Mouse (Mus musculus): ENCODE data around the gene Sucla2. TPM values are rescaled to one million over a fixed set of nuclear protein-coding genes. Genes with fewer than 3 reads are reported as not detected.
A peak's percentile ranks its signal among the peaks of the same experiment; 100 is the strongest.

The Sucla2 gene
- polyA plus RNA-seq, 2 experiments, result 22.0 to 54.5 TPM

DNA sequence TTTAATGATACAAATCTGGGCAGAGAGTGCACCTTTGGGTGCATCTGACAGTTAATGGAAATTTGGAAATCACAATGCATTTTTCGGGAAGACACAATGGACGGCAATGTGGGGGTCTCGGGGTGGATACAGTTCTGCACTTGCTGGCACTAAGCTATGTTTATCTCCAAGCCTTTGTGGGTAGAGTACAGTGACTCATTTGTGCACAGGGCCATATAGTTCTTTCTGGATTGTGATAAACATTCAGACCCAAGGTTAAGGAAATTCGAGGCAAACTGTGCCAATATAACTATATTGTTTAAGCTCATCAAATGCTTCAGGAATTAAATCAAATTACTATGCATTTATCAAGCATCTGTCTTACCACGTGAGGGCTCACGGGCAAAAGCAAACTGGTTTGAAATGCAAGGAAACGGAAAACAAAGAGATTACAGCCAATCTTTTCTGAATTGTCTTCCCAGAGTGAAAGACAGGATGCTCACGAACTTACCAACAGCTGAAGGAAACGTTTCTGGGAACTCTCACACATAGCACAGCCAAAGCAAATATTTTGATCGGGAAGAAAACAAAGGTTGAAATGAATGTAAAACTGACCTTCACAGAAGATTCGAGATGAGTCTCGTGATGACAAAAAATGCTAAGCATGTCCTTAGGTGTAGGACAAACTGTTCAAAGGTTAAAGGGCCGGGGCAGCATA lies 21.7 kb upstream of the Sucla2 start:
- Histone ChIP-seq H3K9me3 (ENCODE audit: control insufficient read depth, low read length) (no peaks in the 10 kb centered on the region), H3K36me3 (replicated peaks; ENCODE audit: control insufficient read depth, insufficient read depth, low read depth) (no peaks in the 10 kb centered on the region), H3K27me3 (ENCODE audit: control insufficient read depth, insufficient read depth, low read length) (no peaks in the 10 kb centered on the region), H3K9ac (replicated peaks) (no peak overlapping the region), H3K4me1 (replicated peaks; ENCODE audit: control insufficient read depth in 2 of 2, insufficient read depth in 2 of 2, low read length in 1 of 2) (peaks cover 0 to 12% of the 10 kb centered on the region in 2 experiments; a peak in 2 of 4 replicates), H3K27ac (no peak overlapping the region), H3K4me3 (ENCODE audit: insufficient read depth in 1 of 2, low read depth in 2 of 2, low read length in 2 of 2) (no peak overlapping the region), H3K4me2 (ENCODE audit: low read depth) (no peak overlapping the region)
- DNase-seq (ENCODE audit: low read depth in 3 of 3, low spot score in 3 of 3), result no peak
- ATAC-seq (ENCODE audit: insufficient read depth), result no peak
- TF ChIP-seq CTCF (IDR thresholded peaks at IDR 0.05; ENCODE audit: low read depth) (no peak), EP300 (IDR thresholded peaks at IDR 0.05; ENCODE audit: low read depth) (no peak)
- 38% methylated on average over 13 of the region's 13 CpGs for WGBS (ENCODE audit: insufficient replicate concordance)

DNA sequence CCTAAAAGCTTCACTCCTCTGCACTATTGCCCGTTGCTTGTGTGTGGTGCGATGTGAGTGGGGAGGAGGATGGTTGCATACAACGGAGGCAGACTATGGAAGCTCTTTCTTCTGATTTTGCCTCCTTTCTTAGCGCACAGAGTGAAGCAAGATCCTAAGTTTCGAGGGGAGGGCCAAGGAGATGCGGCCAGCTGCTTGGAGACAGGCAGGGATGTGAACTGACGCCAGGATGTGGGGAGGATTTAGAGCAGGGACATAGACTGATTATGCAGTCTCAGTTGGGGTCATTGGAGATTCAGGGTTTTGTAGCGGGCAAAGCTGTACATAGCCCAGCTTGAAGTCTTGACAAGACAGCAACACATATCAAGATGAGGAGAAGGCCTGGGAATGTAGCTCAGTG lies 18.8 kb upstream of the Sucla2 start:
- no peak overlapping the region for H3K9ac ChIP-seq (replicated peaks)
- no peak overlapping the region for H3K4me2 ChIP-seq (ENCODE audit: low read depth)
- no peak for ATAC-seq (ENCODE audit: insufficient read depth)
- TF ChIP-seq EP300 (IDR thresholded peaks at IDR 0.05; ENCODE audit: low read depth), result no peak
- H3K9me3 ChIP-seq (ENCODE audit: control insufficient read depth, low read length), result no peaks in the 10 kb centered on the region
- no peaks in the 10 kb centered on the region for H3K36me3 ChIP-seq (replicated peaks; ENCODE audit: control insufficient read depth, insufficient read depth, low read depth)
- no peak overlapping the region for H3K4me3 ChIP-seq (ENCODE audit: insufficient read depth in 1 of 2, low read depth in 2 of 2, low read length in 2 of 2)
- DNase-seq (ENCODE audit: low read depth in 3 of 3, low spot score in 3 of 3), result no peak
- WGBS (ENCODE audit: insufficient replicate concordance), result 53% methylated on average over 8 of the region's 8 CpGs
- H3K27ac ChIP-seq, result no peak overlapping the region
- H3K27me3 ChIP-seq (ENCODE audit: control insufficient read depth, insufficient read depth, low read length), result no peaks in the 10 kb centered on the region
- H3K4me1 ChIP-seq (replicated peaks; ENCODE audit: control insufficient read depth in 2 of 2, insufficient read depth in 2 of 2, low read length in 1 of 2), result peaks cover 6 to 20% of the 10 kb centered on the region in 2 experiments

DNA sequence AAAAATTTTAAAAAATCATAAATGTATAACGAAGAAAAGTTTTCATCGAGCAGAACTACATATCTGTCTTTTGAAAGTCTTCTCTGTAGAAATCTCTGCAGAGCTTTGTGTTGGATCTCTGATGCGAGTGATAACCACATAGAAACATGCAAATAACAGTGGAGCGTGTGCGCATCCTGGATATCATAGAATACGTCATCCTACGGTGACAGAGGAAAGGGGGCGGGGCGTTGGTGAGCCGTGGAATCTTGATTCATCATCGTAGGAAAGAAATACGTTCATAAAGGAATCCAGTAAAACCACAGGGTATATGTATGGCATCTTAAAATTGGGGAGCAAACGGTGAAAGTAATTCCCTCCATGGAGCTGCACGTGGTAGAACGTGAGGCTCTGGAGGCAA lies 17.9 kb upstream of the Sucla2 start:
- no peak overlapping the region for H3K9ac ChIP-seq (replicated peaks)
- H3K4me3 ChIP-seq (ENCODE audit: insufficient read depth in 1 of 2, low read depth in 2 of 2, low read length in 2 of 2), result no peak overlapping the region
- no peak overlapping the region for H3K27ac ChIP-seq
- no peaks in the 10 kb centered on the region for H3K27me3 ChIP-seq (ENCODE audit: control insufficient read depth, insufficient read depth, low read length)
- H3K4me1 ChIP-seq (replicated peaks; ENCODE audit: control insufficient read depth in 2 of 2, insufficient read depth in 2 of 2, low read length in 1 of 2), result peaks cover 6 to 22% of the 10 kb centered on the region in 2 experiments
- no peak for ATAC-seq (ENCODE audit: insufficient read depth)
- peaks cover 3% of the 10 kb centered on the region; the same call in 1 of the 2 replicates for H3K36me3 ChIP-seq (replicated peaks; ENCODE audit: control insufficient read depth, insufficient read depth, low read depth)
- H3K9me3 ChIP-seq (ENCODE audit: control insufficient read depth, low read length), result no peaks in the 10 kb centered on the region
- TF ChIP-seq EP300 (IDR thresholded peaks at IDR 0.05; ENCODE audit: low read depth), result no peak
- no peak for TF ChIP-seq CTCF (IDR thresholded peaks at IDR 0.05; ENCODE audit: low read depth)
- peak in 1 of 3 experiments; percentile 44 for DNase-seq (ENCODE audit: low read depth in 3 of 3, low spot score in 3 of 3)
- 72% methylated on average over 15 of the region's 15 CpGs for WGBS (ENCODE audit: insufficient replicate concordance)
- H3K4me2 ChIP-seq (ENCODE audit: low read depth), result peak overlapping the region; percentile 27

DNA sequence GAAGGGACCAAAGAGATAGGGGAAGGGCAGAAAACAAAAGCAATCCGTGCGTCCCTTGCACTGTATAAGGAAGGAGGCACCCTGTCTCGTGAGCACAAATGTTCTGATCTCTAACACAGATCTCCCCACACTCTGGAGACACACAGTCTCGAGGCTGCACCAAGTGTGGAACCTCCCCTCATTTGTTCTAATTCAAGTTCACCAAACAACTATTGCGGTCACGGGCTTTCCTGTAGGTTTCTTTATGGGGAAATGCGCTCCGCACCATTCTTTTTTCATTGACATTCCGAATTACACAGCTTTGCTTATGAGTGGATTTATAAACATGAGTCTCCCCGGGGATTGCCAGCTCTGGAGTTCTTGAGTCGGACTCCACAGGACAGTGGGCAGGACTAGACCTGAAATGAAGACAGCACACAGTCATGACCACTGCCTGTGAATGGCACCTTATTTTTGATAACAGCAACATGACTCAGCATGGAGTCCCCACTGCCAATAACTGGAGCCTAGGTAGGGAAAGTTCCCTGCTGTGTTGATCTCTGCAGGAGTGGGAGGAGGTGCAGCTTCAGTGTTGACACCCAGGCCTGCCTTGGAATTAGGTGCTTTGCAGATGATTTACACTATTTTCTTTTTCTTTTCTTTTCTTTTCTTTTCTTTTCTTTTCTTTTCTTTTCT lies 17.3 kb upstream of the Sucla2 start:
- WGBS (ENCODE audit: insufficient replicate concordance), result 42% methylated on average over 11 of the region's 11 CpGs
- peaks cover 6 to 22% of the 10 kb centered on the region in 2 experiments for H3K4me1 ChIP-seq (replicated peaks; ENCODE audit: control insufficient read depth in 2 of 2, insufficient read depth in 2 of 2, low read length in 1 of 2)
- H3K27me3 ChIP-seq (ENCODE audit: control insufficient read depth, insufficient read depth, low read length), result no peaks in the 10 kb centered on the region
- H3K27ac ChIP-seq, result no peak overlapping the region
- H3K4me3 ChIP-seq (ENCODE audit: insufficient read depth in 1 of 2, low read depth in 2 of 2, low read length in 2 of 2), result no peak overlapping the region
- ATAC-seq (ENCODE audit: insufficient read depth) (peak; percentile 61), DNase-seq (ENCODE audit: low read depth in 3 of 3, low spot score in 3 of 3) (peak in 2 of 3 experiments; percentile 52 to 62)
- no peak for TF ChIP-seq EP300 (IDR thresholded peaks at IDR 0.05; ENCODE audit: low read depth)
- TF ChIP-seq CTCF (IDR thresholded peaks at IDR 0.05; ENCODE audit: low read depth), result no peak
- H3K9ac ChIP-seq (replicated peaks), result no peak overlapping the region
- no peaks in the 10 kb centered on the region for H3K9me3 ChIP-seq (ENCODE audit: control insufficient read depth, low read length)
- peak overlapping the region; percentile 27 for H3K4me2 ChIP-seq (ENCODE audit: low read depth)
- H3K36me3 ChIP-seq (replicated peaks; ENCODE audit: control insufficient read depth, insufficient read depth, low read depth), result peaks cover 3% of the 10 kb centered on the region; the same call in 1 of the 2 replicates

DNA sequence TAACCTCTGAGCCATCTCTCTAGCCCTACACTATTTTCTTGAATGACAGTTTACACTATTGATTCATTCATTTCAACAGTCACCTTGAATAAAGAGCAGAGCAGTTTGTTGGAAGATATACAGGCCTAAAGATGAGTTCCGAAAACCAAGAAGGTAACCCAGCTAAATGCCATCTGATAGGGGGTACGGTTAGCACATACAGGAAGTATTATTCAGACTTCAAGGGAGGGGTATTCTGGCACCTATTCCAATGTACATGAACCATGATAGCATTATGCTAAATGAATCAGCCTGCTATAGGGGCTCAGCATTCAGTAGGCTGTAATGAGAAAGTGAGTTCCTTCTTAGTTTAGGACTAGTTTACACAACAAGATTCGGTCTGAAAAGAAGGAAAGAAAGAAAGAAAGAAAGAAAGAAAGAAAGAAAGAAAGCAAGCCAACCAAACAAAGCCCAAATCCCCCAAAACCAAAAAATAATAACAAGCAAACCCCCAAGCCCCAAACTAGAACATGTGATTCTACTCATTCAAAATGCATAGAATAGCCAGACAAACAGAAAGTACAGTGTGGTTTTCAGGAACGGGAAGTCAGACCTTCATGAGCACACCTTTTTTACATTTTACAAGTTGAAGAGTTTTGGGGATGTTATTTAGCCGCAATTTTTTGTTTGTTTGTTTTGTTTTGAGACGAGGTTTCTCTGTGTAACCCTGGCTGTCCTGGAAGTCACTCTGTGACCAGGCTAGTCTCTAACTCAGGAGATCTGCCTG lies 16.3 kb upstream of the Sucla2 start:
- no peak overlapping the region for H3K4me2 ChIP-seq (ENCODE audit: low read depth)
- peaks cover 3% of the 10 kb centered on the region; the same call in 1 of the 2 replicates for H3K36me3 ChIP-seq (replicated peaks; ENCODE audit: control insufficient read depth, insufficient read depth, low read depth)
- H3K4me3 ChIP-seq (ENCODE audit: insufficient read depth in 1 of 2, low read depth in 2 of 2, low read length in 2 of 2), result no peak overlapping the region
- peaks cover 6 to 22% of the 10 kb centered on the region in 2 experiments for H3K4me1 ChIP-seq (replicated peaks; ENCODE audit: control insufficient read depth in 2 of 2, insufficient read depth in 2 of 2, low read length in 1 of 2)
- DNase-seq (ENCODE audit: low read depth in 3 of 3, low spot score in 3 of 3), result no peak
- WGBS (ENCODE audit: insufficient replicate concordance), result 74% methylated on average over 6 of the region's 6 CpGs
- H3K9me3 ChIP-seq (ENCODE audit: control insufficient read depth, low read length), result no peaks in the 10 kb centered on the region
- TF ChIP-seq EP300 (IDR thresholded peaks at IDR 0.05; ENCODE audit: low read depth) (no peak), CTCF (IDR thresholded peaks at IDR 0.05; ENCODE audit: low read depth) (no peak)
- no peaks in the 10 kb centered on the region for H3K27me3 ChIP-seq (ENCODE audit: control insufficient read depth, insufficient read depth, low read length)
- H3K27ac ChIP-seq, result no peak overlapping the region
- no peak overlapping the region for H3K9ac ChIP-seq (replicated peaks)
- ATAC-seq (ENCODE audit: insufficient read depth), result no peak

Data from liver, embryonic 14.5 days (tissue).